Mouse (Mus musculus) urinary bladder, adult 2 months (tissue): ENCODE measurements at regions not wholly inside any gene's neighbourhood (a gene's known extent, or its start where the extent isn't known, plus 50 kb on each side); places are given as distances from the start of the nearest gene placed in this dataset.

ENCODE experiments used
- DNase-seq: peaks from one replicate; pipeline ENCODE4 v3.0.0; 2022; ENCODE audit warnings: low spot score

DNA sequence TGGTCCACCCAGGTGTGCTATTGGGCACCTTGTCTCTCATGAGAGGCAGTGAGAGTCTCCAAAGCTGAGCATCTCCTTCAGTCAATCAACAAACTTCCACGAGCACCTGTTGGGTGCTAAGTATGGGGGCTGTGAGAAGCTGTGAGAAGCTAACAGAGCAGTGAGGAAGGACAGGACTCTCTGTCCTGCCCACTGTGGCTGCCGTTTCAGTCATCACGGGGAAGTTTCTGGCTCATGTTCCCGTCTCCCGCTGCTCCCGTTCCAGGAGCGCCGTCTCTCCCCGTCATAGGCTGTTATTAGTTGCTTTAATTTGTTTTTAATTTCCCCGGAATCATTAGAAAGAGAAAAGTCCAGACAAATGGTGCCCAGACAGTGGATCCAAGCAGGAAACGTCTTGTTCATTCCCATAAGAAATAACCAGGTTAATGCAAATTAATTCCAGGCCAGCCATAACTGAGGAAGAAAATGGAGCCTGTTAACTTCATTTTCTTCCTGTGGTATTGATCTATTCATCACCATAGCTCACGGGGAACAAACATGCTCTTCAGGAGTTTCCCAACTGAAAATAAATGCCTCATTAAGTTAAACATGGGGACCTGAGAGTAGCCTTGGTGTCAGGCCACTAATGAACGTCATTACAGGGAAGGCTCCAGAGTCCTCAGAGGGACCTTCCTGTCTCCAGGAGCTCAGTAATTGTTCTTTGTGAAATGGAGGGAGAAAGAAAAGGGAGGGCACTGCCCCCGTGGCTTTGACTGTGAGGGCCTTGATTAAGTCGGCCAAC is 70.3 kb downstream of the Matn1 start:
- DNase-seq, result no peak

DNA sequence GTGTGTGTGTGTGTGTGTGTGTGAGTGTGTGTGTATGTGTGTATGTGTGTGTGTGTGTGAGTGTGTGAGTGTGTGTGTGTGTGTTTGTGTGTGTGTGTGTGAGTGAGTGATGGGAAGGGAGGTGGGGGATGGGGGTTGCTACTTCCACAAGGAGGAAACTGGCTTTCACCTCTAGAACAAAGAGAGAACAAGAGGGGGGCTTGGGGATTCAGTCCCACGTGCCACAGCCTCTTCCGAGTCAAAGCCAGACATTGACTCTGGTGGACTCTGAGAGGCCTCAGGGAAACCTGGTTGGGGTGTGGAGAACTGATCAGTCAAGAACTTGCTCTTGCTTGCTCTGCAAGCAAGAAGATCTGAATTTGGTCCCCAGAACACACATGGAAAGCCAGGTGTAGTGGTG is 71.0 kb downstream of the Matn1 start:
- DNase-seq, result no peak

DNA sequence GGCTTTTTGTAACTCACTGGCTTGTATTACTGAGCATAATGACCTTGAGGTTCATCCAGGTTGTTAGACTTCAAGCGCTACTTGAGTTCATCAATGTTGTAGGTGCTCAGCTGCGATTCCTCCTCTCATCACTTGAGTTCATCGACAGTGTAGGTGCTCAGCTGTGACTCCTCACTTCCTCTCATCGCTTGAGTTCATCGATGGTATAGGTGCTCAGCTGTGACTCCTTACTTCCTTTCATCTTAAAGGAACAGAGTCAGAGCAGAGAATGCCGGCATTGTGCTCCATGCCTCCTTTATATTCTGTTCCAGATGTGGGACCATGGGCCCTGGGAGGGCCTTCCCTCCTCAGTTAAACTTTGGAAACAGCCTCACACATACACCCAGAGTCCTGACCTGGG is 79.4 kb downstream of the Matn1 start:
- DNase-seq, result no peak

DNA sequence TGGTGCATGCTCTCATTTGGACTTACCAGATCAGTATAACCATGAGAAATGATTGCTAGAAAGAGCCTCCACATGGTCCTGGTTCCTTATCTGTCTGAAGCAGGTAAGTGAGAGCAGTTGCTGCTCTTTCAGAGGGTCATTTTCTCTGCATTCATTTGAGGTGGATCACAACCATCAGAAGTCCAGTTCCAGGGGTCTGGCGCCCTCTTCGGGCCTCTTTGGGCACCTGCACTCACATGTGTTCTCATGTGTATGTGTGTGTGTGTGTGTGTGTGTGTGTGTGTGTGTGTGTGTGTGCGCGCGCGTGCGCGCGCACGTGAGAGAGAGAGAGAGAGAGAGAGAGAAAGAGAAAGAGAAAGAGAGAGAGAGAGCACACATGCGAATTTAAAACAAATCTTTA is 92.1 kb downstream of the Matn1 start:
- DNase-seq, result no peak

DNA sequence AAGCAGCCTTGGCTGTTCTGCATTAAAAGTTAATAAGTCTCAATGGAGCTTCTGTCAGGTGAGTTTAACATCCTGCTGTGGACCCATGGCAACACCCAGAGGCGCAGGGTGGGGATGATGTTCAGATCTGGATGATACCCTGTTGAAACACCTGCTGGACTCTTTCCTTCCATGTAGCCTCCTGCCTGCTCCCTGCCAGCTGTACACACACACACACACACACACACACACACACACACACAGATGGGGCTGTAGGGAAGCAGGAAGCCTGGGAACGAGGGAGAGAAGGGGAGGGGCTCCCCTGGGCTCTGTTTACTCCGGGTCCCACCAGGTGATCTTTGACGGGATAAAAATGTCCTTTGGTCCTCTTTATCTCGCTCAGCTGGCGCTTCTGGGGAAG is 93.0 kb downstream of the Matn1 start:
- no peak for DNase-seq

DNA sequence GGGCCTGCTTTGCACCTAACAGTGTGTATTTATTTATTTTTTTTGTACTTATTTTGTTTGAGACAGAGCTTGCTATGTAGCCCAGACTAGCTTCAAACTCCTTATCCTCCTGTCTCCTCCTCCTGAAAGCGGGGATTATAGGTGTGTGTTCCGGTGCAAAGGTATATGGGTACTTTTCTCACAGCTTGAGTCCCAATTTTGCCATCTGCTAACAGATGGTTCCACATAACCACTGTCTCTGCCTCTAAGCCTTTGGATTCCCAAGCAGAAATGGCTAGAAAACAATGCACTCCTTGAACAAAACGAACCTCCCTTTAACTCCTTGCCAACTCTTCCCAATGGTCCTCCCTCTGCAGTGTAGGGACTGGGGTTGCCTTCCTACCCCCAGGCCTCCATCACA is 95.5 kb downstream of the Matn1 start:
- DNase-seq, result no peak

DNA sequence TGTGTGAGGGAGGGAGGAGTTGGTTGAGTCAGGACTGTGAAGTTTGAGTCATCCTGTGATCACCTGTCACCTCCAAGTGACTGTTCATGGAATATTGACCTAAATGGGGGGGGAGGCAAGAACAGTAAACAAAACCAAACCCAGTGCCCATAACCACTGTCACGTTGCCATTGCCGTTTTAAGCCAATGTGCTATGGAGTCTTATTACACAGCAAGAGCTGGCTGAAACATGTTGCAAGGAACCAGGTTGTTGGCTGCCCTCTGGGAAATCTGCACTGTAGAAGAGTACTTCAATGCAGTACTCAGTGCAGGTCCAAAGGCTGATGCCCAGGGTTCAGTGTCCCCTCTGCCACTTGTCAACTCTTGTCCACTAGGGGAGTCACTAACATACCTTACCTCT is 97.0 kb downstream of the Matn1 start:
- no peak for DNase-seq

DNA sequence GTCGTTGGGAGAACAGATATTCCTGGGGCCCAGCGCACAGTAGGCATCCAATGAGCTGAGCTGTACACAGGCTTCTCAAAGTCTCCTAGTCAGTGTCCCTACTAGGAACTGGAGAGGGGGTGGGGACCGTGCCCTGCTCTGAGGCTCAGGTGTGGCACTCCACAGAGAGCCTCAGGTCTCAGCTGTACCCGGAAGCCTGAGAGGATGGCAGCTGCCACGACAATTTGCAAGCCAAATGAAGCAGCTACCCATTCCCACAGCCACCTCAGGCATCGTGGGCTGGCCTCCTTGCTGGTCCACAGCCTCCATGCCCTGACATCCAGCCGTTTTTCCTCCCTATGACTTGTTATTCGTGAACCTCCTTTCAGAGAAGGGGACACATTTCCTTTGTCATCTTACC is 101.9 kb downstream of the Matn1 start:
- DNase-seq, result no peak

DNA sequence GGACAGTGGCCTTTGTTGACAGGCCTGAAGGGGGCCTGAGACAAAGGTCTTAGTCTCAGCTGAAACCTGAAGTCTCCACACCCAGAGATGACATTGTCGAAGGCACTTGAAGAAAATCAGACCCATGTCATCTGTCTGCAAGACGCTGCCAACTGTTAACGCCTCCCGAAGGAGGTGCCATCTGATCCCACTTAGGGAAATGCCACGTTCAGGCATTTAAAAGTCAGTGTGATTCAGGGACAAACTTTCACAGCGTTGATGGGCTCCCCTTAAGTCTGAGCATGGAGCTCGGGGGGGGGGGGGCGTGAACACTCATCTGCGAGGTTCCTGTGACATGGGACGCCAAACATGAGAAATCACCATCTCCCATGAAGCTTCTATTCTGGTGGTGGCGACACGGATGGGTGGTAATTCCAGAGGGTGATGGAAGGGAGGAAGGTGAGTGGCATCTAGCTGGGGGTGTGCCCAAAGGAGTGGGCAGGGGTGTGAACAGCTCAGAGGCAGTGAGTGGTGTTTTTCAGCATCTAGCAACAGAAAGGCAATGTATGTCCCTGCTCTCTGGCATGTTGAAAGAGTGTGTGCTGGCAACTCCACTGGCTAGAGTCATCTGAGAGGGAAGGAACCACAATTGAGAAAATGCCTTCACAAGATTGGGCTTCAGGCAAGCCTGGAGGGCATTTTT is 102.9 kb downstream of the Matn1 start:
- no peak for DNase-seq

DNA sequence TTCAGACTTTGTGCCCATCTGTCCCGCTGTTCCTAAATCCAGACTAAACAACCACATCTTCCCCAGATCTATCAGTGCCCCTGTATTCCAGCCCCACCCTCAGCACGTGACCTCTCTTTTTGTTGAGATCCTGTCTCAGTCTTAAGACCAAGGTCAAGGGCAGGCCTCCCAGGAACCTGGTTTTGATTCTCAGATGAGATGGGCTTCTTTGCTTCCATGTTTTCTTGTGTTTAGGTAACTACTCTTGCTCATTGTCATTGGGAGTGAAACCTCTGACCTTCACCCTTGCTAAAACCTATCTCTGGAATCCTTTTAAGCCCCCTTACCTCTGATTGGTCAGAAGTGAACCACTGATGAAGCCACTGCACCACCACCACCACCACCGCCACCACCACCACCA is 112.1 kb downstream of the Matn1 start:
- DNase-seq, result no peak

DNA sequence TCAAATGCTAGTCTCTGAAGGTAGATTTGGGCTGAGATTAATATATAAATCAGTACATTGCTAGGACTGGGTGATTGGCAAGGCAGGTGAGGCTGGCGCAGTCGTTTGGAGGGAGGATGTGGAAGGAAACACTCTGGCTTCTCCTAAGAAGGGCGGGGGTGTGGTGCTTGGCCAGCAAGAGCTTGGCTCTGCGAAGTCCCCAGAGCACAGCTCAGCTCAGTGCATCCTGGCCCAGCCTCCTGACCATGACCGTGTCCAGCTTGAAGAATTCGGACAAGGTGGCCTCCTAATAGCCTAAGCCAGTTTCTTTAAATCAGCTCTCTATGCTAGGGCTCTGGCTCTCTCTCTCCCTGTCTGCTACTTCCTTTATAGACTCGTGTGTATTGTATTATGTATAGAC is 115.4 kb downstream of the Matn1 start:
- no peak for DNase-seq

DNA sequence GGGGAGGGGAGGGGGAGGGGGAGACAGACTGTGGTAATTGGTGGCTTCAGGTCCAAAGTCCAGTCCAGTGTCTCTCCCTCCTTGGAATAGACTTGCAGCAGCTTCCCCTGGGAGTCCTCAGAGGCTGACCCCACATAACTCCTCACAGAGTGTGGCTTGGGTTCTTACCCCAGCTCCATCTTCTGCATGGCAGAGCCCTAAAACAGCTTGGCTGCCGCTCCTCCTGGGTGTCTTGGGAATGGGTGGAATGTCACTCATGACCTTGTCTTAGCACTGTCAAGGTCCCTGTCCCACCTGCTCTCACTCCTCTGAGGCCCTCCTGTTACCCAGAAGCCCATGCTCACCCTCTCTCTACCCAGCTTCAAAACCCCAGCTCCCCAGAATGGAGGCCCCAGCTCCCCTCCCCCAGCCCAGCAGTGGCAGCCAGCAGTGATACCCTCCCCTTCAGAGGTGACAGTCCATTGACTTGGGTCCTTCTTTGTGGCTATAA is 116.1 kb downstream of the Matn1 start:
- no peak for DNase-seq

DNA sequence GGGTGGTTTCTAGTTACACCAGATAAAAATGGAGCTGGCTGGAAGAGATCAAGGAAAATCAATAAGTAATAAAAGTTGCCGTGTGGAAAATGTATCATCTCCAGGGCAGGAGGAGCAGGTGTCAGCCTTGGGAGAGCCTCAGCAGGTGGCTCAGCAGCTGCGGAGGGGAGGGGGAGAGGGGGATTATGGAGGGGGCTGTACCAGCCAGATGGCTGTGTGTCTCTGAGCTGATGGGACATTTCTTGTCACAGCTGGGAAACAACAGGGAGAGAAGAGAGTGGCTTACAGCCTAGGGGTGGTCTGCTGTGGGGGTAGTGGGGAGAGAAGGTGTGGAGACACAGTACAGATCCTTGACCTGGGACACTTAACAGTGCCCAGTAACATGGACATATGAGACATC is 116.5 kb downstream of the Matn1 start:
- DNase-seq, result no peak

DNA sequence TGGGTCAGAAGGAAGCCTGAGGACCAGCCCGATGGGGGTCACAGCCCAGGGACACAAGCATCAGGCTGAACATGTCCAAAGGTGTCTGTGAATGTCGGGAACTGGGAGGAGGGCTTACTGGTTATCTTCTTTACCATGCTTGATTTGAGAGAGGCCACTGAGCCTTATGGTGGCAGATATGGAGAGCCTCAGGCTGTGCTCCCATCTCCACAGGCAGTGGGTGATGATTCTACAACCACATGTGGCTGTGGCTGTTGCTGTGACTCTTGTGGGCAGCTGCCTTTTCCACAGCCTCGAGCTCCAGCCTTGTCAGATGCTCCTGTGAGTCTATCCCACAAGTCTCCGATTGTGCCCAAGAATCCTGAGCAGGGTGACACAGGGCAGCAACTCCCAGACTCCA is 118.4 kb downstream of the Matn1 start:
- no peak for DNase-seq

DNA sequence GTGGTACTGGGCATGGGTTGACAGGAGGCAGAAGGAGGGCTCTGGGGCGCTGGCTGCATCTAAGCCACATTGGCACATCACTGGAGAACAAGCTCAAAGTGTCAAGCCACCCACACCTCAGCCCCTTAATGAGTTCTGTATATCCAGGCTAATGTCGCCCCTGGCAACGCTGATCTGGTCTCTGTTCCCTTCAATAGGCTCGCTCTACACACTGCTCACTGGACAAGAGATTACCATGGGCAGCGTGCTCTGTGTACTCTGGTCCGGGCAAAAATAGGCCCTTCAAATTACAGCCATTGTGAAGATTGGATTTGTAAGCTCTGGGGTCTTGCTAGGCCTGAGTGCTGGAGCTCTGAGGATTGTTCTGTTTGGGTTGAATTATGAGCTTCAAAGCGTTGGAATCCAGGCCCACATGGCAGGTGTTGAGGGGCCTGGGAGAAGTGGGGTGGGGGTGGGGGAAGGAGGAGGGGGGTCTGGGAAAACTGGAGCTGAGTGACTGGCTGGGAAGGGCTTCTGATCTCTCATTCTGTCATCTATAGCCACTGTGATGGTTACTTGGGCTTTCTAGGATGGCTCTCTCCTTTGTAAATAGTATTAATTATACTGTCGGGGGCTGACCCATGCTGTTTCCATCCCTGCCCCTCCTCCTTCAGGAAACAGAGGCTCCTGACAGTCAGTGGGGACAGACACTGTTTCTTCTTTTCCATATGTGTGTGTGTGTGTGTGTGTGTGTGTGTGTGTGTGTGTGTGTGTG is 122.2 kb downstream of the Matn1 start:
- DNase-seq, result no peak

DNA sequence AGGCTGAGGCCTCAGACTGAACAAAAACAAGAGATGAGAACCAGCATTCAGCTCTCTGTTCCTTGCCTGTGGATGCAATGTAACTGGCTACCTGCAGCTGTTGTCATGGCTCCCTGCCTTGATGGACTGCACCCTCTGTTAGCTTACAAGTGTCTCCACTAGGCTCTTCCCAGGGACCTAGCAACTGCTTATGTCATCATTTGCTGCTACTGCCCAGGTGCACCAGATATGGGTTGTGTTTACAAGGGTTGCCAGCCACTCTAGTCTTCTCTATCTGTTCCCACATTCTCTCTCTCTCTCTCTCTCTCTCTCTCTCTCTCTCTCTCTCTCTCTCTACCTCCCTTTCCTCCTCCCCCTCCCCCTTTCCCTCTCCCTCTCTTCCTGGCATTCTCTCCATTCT is 126.4 kb downstream of the Matn1 start:
- no peak for DNase-seq

DNA sequence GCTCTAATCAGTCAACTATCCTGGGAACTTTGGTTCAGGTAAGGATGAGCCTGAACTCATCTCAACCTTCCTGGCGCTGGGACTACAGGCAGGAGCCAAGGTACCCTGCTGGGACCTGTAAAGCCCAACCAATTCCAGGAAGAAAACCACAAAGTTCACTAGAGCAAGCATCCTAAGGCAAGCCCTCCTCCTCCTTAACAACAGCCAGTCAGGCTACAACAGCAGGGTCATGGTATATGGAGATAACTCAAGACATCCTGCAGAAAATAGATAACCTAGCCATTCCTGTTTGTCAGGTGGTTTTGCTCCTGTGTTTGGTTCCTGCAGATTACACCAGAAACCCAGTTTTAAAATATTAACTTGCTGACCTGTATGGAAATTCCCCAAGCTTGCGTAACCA is 128.4 kb downstream of the Matn1 start:
- no peak for DNase-seq

DNA sequence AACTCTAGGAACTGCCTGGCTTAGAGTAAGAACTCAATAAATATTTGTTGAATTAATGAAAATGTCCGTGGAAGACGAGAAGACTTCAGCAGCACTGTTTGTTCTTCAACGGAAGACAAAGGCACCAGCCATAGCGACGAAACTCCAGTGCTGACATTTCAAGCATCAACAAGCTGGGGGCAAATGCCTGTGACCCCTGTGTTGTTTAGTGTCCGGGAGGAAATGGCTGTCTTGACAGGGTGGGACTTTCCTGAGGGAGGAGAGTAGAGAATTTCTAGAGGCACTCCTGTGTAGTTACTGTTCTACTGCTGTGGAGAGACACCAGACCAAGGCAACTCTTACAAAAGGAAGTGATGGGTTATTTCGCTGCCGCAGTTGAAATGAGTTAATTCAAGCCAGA is 129.2 kb downstream of the Matn1 start:
- DNase-seq, result no peak

DNA sequence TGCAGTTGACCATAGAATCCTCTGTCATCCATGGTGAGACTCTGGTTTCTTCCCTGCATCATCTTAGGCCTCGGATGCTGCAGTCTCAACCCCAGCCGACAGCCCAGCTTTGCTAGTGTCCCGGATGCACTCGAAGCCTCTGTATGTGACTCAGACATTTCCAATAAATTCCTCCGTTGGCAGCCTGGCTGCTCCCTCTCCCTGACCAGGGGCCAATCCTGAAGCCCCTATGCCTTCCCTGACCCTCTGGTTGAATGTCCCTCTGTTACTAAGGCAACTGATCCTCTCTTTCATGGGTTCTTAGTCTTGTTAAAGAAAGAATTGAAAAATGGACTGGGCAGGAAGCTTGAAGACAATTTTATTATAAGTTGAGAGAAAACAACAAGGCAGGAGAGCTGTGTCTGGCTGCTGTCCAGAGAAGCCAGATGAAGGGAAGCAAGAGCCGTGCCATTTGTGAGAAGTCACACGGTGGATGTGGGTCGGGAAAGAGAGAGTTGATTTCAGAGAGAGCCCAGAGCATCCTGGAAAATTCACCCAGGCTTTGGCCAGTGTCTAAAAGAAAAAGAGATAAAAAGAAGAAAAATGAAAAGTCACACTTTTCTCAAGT is 131.2 kb downstream of the Matn1 start:
- DNase-seq, result no peak

DNA sequence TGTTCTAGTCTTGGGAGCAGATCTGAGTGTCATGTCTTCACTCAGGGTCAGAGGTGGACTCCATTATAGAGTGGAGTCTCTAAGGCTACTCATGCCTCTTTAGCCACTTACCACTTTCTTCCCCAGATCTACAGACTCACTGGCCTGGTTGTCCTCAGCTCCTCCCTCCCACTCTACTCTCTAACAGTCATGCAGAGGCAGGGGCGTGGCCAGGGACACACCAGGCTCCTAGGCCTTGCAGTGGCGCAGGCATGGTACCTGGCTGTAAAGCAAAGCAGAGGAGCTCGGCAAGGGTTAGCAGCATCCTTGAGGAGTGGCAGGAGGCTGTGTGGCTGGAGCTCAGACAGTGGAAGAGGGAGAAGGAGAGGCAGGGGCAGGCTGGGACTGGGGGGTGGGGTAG is 132.4 kb downstream of the Matn1 start:
- no peak for DNase-seq

DNA sequence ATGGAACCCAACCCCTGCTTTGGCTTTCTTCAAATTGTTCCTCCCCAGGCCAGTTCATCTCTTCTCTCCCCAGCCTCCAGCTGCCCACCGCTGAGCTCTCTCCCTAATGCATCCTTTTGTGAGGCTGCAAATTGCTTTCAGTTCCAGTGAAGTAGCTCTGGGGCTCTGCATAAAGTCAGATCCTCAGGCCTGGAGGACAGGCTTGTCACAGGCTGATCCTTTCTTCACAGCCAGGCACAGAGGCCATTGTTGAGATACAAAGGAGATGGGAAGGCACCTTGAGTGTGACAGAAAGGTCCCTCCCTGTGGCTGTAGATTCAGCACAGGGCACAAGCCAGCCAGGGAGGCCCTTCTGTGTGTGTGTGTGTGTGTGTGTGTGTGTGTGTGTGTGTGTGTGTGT is 135.9 kb downstream of the Matn1 start:
- no peak for DNase-seq

DNA sequence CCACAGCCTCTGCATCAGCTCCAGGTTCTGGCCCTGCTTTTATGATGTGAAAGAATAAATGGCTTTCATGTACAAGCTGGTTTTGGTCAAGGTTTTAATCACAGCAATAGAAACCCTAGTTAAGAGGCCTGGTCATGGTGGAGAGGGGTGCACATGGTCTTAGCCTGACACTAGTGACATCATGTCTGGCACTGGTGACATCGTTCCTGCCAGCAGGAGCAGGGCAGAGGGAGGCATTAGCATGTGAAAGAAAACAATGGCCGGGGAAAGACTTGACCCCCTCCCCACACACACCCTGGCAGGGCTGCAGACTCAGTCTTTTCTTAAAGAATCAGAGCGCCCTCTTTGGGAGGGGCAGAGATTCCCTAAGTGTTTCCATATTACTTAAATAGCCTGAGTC is 139.2 kb downstream of the Matn1 start:
- no peak for DNase-seq

DNA sequence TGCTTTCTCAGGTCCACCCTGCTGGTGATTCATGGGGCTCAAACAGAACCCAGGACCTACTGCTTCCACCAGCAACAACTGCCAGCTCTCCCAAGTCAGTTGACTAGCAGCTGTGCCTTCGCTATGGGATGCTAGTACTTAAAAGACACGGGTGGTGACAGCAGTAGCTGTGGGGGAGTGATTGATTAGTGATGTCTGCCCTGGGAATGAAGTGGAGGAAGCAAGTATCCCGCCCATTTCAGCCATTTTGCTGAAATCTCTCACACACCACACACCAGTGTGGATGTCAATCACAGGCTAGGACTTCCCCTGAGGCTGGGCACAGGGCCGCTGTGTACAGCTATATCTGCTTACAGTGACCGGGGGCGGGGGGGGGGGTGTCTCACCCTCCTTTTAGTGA is 153.2 kb downstream of the Matn1 start:
- no peak for DNase-seq
